Mouse (Mus musculus) embryonic facial prominence, embryonic 10.5 days (tissue): ENCODE measurements around the gene Prcd. TPM values are rescaled to one million over a fixed set of nuclear protein-coding genes. Genes with fewer than 3 reads are reported as not detected.

ENCODE experiments used
- DNase-seq: peaks from one replicate; pipeline ENCODE4 v3.0.0-alpha.2; 2017; ENCODE audit warnings: low spot score
- H3K27ac ChIP-seq: fragments of 300-500 bp; sonication (generic); replicated peaks from 2 replicates; pipeline ENCODE4 v1.5.1; 2016; ENCODE audit warnings: mild to moderate bottlenecking
- H3K27me3 ChIP-seq: fragments of 300-500 bp; sonication (generic); replicated peaks from 2 replicates; pipeline ENCODE4 v1.6.1; 2016; ENCODE audit warnings: low read depth, mild to moderate bottlenecking; ENCODE audit not compliant: poor library complexity, severe bottlenecking
- H3K36me3 ChIP-seq: fragments of 300-500 bp; sonication (generic); replicated peaks from 2 replicates; pipeline ENCODE4 v1.6.1; 2016; ENCODE audit warnings: mild to moderate bottlenecking, moderate library complexity
- H3K4me1 ChIP-seq: fragments of 300-500 bp; sonication (generic); 2 replicates; pipeline ENCODE4 v1.6.1; 2016
- H3K4me3 ChIP-seq: fragments of 300-500 bp; sonication (generic); 2 replicates; pipeline ENCODE4 v1.5.1; 2016; ENCODE audit warnings: mild to moderate bottlenecking, moderate library complexity
- H3K9me3 ChIP-seq: fragments of 300-500 bp; sonication (generic); 2 replicates; pipeline ENCODE4 v1.6.1; 2016; ENCODE audit warnings: mild to moderate bottlenecking
- WGBS: fragments of 180-500 bp; shearing (Covaris S2); methylation state at CpG from one replicate; pipeline ENCODE4 v1.1.7; 2016; 5-methylcytosine and 5-hydroxymethylcytosine counted together
- polyA plus RNA-seq: library from polyadenylated mRNA; unstranded; fragments of >200 nt; fragmentation: Nextera tagmentation; extraction: Ambion mirVana; gene quantifications from 2 replicates; pipeline ENCODE4 v1.2.1, GENCODE M21; 2016

The Prcd gene
- polyA plus RNA-seq, 1 experiment from 2014 or later, result 0.76 TPM

DNA sequence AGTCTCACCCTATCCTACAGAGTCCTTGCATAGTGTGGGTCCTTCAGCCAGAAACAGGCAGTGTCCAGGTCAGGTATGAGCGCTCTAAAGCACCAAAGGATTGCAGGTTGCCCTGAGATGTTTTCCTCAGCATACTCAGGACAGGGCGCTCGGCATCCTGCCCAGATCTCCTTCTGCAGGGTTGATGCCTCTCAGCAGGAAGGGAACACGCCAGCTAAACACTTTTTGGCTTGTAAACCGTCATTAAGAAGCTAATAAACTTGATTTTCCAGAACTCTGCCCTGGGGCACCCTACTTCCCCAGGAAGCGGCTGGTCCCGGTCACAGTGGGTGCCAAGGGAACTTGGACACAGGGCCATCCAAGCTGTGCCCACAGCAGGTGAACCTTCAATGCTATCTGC, 34.2 kb upstream of the Prcd start:
- DNase-seq, result no peak
- H3K4me3 ChIP-seq, result no peak overlapping the region
- peaks cover 39% of the 10 kb centered on the region for H3K27me3 ChIP-seq
- no peaks in the 10 kb centered on the region for H3K36me3 ChIP-seq
- H3K27ac ChIP-seq, result no peak overlapping the region
- WGBS, result 87% methylated on average over 7 of the region's 7 CpGs
- H3K9me3 ChIP-seq, result no peaks in the 10 kb centered on the region
- H3K4me1 ChIP-seq, result peaks cover 81% of the 10 kb centered on the region

DNA sequence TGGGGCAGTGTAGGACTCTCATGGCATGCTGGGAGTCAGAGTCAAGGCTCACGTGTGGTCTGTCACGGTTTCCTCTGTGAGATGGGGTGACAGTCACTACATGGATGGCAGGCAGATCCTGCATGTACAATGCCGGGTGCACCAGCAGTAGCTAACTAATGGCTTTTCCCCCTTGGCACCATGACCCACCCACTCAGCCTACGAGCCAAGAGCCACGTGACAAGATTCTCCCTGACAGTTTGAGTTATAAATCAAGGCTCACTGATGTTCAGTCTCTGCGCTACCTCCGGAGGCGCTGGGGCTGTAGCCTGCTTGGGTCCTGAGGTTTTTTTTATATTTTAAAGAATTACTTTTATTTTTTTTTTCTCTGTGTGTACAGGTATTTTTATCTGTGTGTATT, 33.8 kb upstream of the Prcd start:
- WGBS, result 85% methylated on average over 8 of the region's 8 CpGs
- Histone ChIP-seq H3K4me1 (peaks cover 85% of the 10 kb centered on the region), H3K27me3 (peaks cover 41% of the 10 kb centered on the region), H3K4me3 (no peak overlapping the region), H3K27ac (no peak overlapping the region), H3K36me3 (no peaks in the 10 kb centered on the region), H3K9me3 (no peaks in the 10 kb centered on the region)
- no peak for DNase-seq

GRCm38 (mm10) chr11:116620073-116620472, 33.3 kb upstream of the Prcd start:
- Histone ChIP-seq H3K4me3 (no peak overlapping the region), H3K27me3 (peaks cover 46% of the 10 kb centered on the region), H3K4me1 (peaks cover 86% of the 10 kb centered on the region), H3K9me3 (no peaks in the 10 kb centered on the region), H3K27ac (no peak overlapping the region; the same call in 1 of the 2 replicates), H3K36me3 (no peaks in the 10 kb centered on the region)
- DNase-seq, result no peak
- 48% methylated on average over 9 of the region's 9 CpGs for WGBS

DNA sequence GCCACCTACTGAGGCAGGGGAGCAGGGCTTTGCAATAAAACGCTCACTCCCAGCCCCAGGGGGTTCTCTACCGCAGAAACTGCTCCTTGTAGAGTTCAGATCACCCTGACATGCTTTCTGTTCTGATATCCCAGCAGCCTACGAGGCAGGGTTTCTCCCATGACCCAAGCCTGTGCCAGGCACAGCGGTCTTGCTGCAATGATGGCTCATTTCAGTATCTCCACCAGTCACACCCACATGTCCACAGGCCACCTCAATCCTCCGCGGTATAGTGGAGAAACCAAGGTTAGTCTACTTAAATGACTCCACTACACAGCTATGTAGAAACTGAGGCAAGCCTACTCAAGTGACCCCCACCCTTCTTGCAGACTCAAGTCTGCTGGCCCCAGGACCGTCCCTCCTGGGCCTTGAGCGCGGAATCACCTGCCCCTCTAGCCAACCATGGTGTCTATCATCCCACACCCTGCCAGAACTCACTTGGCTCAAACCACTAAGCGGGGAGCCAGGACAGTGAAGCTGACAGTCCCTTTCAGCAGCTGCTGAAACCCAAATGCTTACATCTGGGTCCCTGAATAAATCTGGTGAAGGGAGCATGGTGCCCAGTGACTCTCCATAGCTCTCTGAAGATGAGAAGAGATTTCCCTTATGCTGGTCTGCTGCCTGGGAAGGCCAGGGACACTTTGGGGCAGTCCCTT, 32.6 kb upstream of the Prcd start:
- H3K27ac ChIP-seq, result peak overlapping the region; percentile 61
- peak overlapping the region; percentile 12; the same call in 1 of the 2 replicates for H3K4me3 ChIP-seq
- H3K4me1 ChIP-seq, result peaks cover 84% of the 10 kb centered on the region
- WGBS, result 80% methylated on average over 10 of the region's 10 CpGs
- DNase-seq, result no peak
- H3K27me3 ChIP-seq, result peaks cover 47% of the 10 kb centered on the region
- H3K9me3 ChIP-seq, result no peaks in the 10 kb centered on the region
- no peaks in the 10 kb centered on the region for H3K36me3 ChIP-seq

GRCm38 (mm10) chr11:116621258-116621704, 32.1 kb upstream of the Prcd start:
- Histone ChIP-seq H3K27me3 (peaks cover 47% of the 10 kb centered on the region), H3K27ac (peak overlapping the region; percentile 61), H3K36me3 (no peaks in the 10 kb centered on the region), H3K4me3 (peak overlapping the region; percentile 12), H3K9me3 (no peaks in the 10 kb centered on the region), H3K4me1 (peaks cover 78% of the 10 kb centered on the region)
- 43% methylated on average over 6 of the region's 6 CpGs for WGBS
- peak; percentile 55 for DNase-seq

DNA sequence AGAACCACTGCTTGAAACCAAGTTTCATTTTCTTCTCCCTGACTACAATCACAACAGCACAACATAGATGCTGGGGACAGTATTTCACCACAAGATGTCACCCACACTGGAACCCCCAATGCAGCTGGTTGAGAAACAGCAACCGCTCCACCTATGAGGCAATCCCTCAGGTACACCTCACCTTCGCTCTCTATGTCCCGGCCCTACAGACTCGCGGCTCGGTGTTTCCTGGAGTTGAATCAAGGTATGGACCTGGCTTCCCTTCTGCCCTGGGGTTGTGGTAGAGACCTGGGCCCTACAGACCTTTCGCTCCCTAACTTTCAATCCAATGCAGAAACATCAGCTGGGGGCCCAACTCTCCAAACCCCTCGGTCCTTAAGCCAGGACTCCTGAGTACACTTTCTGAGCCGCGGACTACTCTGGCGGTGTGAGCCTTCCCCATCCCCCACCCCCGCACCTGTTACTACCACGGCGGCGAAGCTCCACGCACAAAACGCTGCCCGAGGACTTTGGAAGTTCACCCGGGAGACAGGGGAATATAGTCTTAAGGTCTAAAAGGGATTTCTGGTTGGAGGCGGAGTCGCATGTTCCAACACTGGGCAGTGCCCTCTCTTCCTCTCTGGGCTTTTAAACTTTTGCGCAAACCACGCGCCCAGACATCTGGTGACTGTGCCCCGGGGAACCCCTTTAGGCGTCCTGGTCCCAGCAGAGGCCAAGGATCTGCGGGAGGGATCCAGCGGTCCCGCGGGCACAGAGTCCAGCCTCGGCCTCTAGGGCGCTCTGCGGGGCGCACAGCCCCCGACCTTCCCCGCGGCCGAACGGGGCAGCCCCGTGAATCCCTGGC, 29.8 kb upstream of the Prcd start:
- H3K27me3 ChIP-seq, result peaks cover 47% of the 10 kb centered on the region
- no peaks in the 10 kb centered on the region for H3K9me3 ChIP-seq
- peaks cover 65% of the 10 kb centered on the region for H3K4me1 ChIP-seq
- 4% methylated on average over 40 of the region's 40 CpGs for WGBS
- H3K27ac ChIP-seq, result peak overlapping the region; percentile 82
- no peak for DNase-seq
- H3K36me3 ChIP-seq, result no peaks in the 10 kb centered on the region
- H3K4me3 ChIP-seq, result peak overlapping the region; percentile 75

DNA sequence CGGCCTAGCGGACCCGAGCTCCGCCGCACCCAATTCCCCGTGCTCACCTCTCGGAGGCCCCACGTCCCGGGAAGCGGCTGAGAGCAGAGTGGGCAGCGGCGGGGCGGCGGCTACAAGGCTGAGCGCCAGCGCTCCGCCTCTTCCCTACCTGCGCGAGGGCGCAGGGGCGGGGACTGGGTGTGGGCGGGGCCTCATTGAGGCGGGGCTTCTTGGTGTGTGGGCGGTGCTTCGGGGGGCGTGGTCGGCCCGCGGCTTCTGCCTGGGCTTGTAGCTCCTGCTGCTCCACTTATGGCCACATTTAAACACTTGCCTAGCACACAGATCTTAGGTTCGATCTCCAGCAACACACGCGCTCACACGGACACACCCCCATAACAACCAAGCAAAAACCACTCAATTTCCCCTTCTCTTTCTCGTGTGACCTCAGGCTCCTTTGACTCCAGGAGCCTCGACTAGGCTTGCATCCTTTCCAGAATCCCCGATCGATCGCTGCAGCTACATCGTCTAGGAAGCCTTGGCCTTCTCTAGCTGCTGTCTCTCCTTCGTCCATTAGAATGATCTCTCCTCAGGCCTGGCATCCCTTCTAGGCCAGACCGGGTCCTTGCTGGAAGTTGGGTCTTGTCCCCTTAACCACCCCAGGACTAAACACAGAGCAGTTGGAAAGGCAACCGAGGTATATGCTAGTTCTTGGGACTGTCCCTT, 29.1 kb upstream of the Prcd start:
- H3K27ac ChIP-seq, result peak overlapping the region; percentile 82
- H3K27me3 ChIP-seq, result peaks cover 47% of the 10 kb centered on the region
- no peaks in the 10 kb centered on the region for H3K9me3 ChIP-seq
- H3K4me1 ChIP-seq, result peaks cover 70% of the 10 kb centered on the region
- DNase-seq, result peak; percentile 93
- no peaks in the 10 kb centered on the region for H3K36me3 ChIP-seq
- H3K4me3 ChIP-seq, result peak overlapping the region; percentile 75
- WGBS, result 13% methylated on average over 42 of the region's 42 CpGs

DNA sequence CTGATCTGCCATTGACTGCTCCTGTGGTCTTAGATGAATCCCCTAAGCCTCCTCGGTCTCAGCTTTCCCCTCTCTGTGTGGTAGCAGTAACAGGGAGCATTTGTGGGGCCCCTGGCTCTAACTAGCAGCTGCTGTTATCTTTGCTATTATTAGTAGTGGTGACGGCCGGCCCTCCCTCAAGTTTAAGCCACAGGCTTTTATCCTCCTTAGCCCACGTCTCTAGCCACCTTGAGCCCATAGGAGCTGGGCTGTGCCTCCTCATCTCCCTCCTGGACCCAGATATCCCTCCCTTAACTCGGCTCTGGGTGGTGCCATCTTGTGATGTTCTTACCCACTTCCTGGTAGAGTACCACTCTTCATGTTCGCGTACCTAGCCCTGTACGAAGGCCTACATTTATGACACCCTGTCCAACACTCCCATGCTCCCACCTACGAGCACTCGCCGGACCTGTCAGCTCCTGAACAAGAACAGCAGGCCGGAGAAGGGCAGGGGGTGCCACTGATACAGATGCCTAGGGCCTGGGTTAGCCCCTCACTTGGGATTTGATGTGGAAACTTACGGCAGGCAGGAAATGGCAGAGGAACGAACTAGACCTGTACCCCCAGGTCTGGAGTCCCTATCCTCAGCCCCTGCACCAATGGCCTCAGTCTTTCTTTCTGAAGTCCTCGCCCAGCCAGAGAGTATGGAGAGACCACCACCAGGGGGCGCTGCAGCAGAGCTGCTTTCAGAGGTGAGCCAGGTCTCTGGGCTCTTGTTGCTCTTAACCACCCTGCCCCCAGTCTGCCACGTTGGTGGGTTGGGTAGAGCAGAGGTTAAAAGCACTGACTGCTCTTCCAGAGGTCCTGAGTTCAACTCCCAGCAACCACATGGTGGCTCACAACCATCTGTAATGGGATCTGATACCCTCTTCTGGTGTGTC, 28.0 kb upstream of the Prcd start:
- no peak overlapping the region for H3K27ac ChIP-seq
- peaks cover 42% of the 10 kb centered on the region for H3K27me3 ChIP-seq
- DNase-seq, result peak; percentile 76
- no peaks in the 10 kb centered on the region for H3K36me3 ChIP-seq
- no peaks in the 10 kb centered on the region for H3K9me3 ChIP-seq
- H3K4me1 ChIP-seq, result peaks cover 75% of the 10 kb centered on the region
- 75% methylated on average over 17 of the region's 17 CpGs for WGBS
- H3K4me3 ChIP-seq, result no peak overlapping the region

DNA sequence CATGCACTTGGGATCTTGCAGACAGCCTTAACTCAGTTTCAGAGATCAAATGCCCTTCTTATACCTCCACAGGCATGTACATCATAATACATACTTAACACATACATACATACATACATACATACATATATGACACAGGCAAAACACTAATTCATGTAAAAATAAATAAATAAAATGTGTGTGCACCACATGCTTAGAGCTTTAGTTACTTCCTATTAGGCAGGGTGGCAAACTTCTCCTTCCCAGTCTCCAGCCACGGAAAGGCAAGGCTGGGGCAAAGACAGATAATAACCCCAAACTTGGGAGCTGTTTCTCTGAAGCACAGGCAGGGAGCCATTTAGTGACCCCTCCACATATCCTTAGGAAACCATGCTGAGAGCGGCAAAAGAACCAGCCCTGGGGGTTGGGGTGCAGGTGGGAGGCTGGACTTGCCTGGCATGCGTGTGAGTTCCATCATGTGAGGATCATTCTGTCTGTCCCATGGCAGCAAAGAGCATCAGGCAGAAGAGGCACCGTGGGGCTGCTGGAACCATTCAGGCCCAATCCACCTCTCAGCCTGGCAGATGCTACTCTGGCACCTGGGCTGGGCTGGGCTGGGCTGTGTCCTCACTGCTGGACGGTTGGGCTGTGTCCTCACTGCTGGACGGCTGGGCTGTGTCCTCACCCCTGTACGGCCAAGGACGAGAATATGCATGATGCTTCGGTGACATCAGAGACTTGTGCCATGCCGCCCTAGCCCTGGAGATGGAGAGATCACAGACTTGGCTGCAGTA, 26.8 kb upstream of the Prcd start, which contains the start of gene Rhbdf2:
TSS of gene Rhbdf2 (minus strand) at position 721 of the 773 bp plus-strand sequence.
- no peaks in the 10 kb centered on the region for H3K36me3 ChIP-seq
- H3K4me3 ChIP-seq, result no peak within 1 kb of the TSS
- H3K27ac ChIP-seq, result no peak within 1 kb of the TSS
- 73% methylated on average over 10 of the region's 10 CpGs for WGBS
- peaks cover 34% of the 10 kb centered on the region for H3K27me3 ChIP-seq
- no peak for DNase-seq
- peaks cover 73% of the 10 kb centered on the region for H3K4me1 ChIP-seq
- no peaks in the 10 kb centered on the region for H3K9me3 ChIP-seq

- no peak for DNase-seq
- H3K4me1 ChIP-seq, result peaks cover 65% of the 10 kb centered on the region
- no peaks in the 10 kb centered on the region for H3K36me3 ChIP-seq
- whole genome bisulfite sequencing, result 40% methylated on average over 10 of the region's 10 CpGs
- peaks cover 26% of the 10 kb centered on the region for H3K27me3 ChIP-seq
- no peak overlapping the region for H3K4me3 ChIP-seq
- no peaks in the 10 kb centered on the region for H3K9me3 ChIP-seq
- no peak overlapping the region for H3K27ac ChIP-seq
Measured at GRCm38 (mm10) chr11:116627072-116628020, 26.0 kb upstream of the Prcd start.
